Mouse (Mus musculus): Measurements from ENCODE around the gene Rsg1.

Rsg1 gene

GRCm38 (mm10) chr4:141247776-141248613 is 34.2 kb downstream of the Rsg1 start:
- in situ Hi-C loops (cut with MboI, MseI): no loop called here

GRCm38 (mm10) chr4:141248614-141248978 is 34.8 kb downstream of the Rsg1 start:
- in situ Hi-C loops (cut with MboI, MseI): no loop called here

- in situ Hi-C loops (cut with MboI, MseI): no loop called here
Observed at GRCm38 (mm10) chr4:141249383-141249782, 35.6 kb downstream of the Rsg1 start.

GRCm38 (mm10) chr4:141251071-141251470 is 37.3 kb downstream of the Rsg1 start:
- in situ Hi-C loops (cut with MboI, MseI): no loop called here

GRCm38 (mm10) chr4:141252641-141253040 is 38.9 kb downstream of the Rsg1 start:
- in situ Hi-C loops (cut with MboI, MseI): no loop called here

GRCm38 (mm10) chr4:141254234-141254633 is 40.5 kb downstream of the Rsg1 start:
- in situ Hi-C loops (cut with MboI, MseI): no loop called here

- in situ Hi-C loops (cut with MboI, MseI): no loop called here
Observed at GRCm38 (mm10) chr4:141257440-141257839, 43.7 kb downstream of the Rsg1 start.

- in situ Hi-C loops (cut with MboI, MseI): no loop called here
Observed at GRCm38 (mm10) chr4:141259413-141259812, 45.7 kb downstream of the Rsg1 start.

GRCm38 (mm10) chr4:141260007-141260723 is 46.4 kb downstream of the Rsg1 start:
- in situ Hi-C loops (cut with MboI, MseI): no loop called here

GRCm38 (mm10) chr4:141262906-141263637 is 49.3 kb downstream of the Rsg1 start:
- in situ Hi-C loops (cut with MboI, MseI): no loop called here

GRCm38 (mm10) chr4:141265979-141266637 is 52.4 kb downstream of the Rsg1 start:
- in situ Hi-C loops (cut with MboI, MseI): no loop called here

- in situ Hi-C loops (cut with MboI, MseI): no loop called here
Observed at GRCm38 (mm10) chr4:141267250-141267649, 53.5 kb downstream of the Rsg1 start.

- in situ Hi-C loops (cut with MboI, MseI): no loop called here
Observed at GRCm38 (mm10) chr4:141267837-141268236, 54.1 kb downstream of the Rsg1 start.

- in situ Hi-C loops (cut with MboI, MseI): no loop called here
Observed at GRCm38 (mm10) chr4:141268350-141268749, 54.6 kb downstream of the Rsg1 start.

GRCm38 (mm10) chr4:141269080-141269479 is 55.3 kb downstream of the Rsg1 start:
- in situ Hi-C loops (cut with MboI, MseI): no loop called here

- in situ Hi-C loops (cut with MboI, MseI): no loop called here
Observed at GRCm38 (mm10) chr4:141270201-141270940, 56.6 kb downstream of the Rsg1 start.

GRCm38 (mm10) chr4:141271228-141271627 is 57.5 kb downstream of the Rsg1 start:
- in situ Hi-C loops (cut with MboI, MseI): no loop called here

- in situ Hi-C loops (cut with MboI, MseI): no loop called here
Observed at GRCm38 (mm10) chr4:141271721-141272120, 58.0 kb downstream of the Rsg1 start.

- in situ Hi-C loops (cut with MboI, MseI): no loop called here
Observed at GRCm38 (mm10) chr4:141272878-141273277, 59.1 kb downstream of the Rsg1 start.

GRCm38 (mm10) chr4:141273296-141273695 is 59.5 kb downstream of the Rsg1 start:
- in situ Hi-C loops (cut with MboI, MseI): no loop called here

All from T-helper 2 cell (primary cell).